Mouse (Mus musculus): Measurements from ENCODE around the gene Tbc1d9.
A peak's percentile ranks its signal among the peaks of the same experiment; 100 is the strongest.

Gene Tbc1d9

DNA sequence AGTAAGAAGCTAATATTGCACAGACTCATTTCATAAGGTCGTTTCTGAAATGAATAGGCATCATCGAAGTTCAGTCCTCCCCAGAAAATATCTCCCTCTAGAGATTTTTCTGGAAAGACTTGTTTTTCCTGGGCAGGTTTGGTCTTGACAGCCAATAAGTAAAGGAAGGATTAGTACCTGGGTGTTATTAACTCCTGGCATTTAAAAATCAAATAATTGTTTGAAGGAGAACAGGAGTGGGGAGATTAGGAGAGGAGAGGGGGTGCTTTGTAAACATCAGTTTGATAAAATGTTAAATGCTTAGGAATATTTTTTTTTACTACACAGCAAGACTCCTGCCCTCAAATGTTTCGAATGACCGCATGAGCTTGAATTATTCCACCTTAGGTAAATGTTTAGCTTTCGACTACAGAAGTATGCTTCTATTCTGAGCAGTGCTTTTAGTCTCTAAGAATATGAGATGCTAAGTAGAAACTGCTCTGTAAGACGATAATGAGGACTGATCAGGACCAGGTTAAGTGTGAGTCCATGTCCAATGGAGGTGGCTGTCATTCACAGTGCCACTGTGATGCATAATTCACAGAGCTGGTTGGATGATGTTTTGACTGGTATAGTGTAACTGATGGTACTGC lies 16.8 kb downstream of the Tbc1d9 start:
- DNase-seq = no peak

GRCm38 (mm10) chr8:83182784-83183183 lies 17.6 kb downstream of the Tbc1d9 start:
- no peak for DNase-seq

DNA sequence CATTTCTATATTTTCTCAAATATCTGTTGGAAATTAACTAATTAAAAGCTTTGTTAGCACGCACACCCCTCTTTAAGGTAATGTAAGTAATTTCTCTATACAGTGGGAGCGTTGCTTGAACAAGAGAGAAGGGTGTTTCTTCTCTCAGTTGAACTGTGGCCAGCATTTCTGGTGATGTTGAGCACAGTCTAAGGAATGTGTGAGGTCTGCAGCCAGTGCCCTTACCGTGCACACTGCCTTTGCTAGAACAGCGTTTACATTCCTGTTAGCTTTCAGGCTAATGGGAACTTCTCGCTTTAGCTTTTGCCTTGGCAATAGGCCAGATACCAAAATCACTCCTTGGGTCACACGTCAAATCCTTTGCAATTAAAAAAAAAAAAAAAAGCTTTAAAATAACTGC lies 21.2 kb downstream of the Tbc1d9 start:
- no peak for DNase-seq

DNA sequence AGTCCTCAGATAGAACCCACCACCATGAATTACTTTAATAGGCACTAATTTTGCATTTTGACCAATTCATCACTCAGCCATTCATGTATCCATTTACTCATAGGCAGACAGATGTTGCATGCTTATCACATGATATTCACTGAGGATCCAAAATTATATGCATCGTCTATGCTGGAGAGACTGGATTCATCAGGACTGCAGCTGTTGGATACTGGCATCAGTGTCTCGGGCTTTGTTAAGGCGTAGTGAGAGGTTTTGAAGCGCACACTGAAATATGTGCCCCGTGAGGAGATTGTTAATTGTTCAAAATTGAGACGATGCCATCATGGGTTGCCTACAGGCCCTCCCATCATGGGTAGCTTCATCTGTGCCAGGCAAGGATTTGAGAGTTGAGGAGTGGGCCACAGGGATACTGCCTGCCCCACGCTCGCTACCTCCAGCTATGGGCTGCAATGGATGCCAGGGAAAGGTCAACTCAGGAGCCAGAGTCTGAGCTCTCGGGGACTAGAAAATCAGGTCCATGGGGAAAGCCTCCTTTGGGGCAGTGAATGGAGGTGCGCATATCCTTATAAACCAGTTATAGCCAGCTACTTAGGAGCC lies 22.3 kb downstream of the Tbc1d9 start:
- no peak for DNase-seq

DNA sequence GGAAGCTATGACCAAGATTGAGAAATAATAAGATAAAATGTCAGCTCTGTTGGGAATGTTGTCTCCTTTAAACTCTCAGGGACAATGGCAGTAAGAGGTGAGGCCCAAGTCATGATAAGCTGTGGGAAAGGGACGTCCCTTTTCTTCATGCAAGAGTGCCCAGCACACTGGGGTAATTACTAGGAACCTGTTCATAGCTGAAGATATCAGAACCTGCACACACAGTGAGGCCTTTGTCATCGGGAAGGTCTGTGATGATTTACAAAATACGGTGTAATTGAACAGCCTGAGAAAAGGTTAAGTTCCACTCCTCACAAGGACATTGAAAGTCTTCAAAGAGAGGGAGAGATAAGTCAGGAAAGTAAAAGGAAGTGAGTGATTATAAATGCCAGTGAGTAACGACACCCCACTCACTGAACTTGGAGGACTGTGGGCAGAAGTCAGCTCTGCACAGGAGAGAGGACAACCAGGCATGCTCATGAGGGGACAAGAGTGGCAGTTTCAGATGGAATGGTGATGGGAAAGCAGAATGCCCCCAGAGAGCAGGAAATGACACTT lies 24.5 kb downstream of the Tbc1d9 start:
- no peak for DNase-seq

DNA sequence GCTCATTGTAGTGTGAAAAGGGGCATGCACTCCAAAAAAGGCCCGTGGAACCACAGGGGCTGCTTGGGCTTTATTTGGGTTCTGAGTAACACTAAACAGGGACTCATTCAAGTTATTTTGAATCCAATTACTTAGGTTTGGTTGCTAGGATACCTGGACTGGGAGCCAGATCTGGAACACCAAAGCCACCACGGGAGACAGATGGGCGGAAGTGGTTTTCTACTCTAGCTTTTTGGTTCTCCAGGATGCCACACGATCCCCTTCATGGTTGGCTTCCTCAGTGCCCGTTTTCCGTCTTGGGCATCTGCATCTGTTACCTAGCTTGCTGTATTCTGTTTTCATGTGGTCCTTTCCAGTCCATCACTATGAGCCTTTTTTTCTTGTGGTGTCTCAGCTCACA lies 30.9 kb downstream of the Tbc1d9 start:
- DNase-seq = no peak

DNA sequence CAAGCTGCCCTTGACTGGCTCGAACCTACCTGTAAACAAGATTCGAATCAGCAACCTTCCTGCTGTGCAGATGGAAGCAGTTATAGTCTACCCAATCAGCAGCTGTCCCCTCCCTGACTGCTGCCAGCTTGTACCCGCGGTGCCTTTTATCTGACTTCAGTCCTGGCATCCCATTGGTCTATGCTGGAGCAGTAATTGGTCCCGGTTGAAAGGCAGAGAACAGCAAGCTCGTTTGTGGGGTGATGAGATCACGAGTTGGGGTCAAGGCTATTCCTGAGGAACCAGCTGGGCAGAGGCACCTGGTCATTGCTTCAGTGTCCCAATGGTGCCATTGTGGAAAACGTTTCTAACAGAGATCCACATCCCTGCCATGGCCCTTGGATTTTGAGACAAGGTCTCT lies 34.6 kb downstream of the Tbc1d9 start:
- DNase-seq = no peak

DNA sequence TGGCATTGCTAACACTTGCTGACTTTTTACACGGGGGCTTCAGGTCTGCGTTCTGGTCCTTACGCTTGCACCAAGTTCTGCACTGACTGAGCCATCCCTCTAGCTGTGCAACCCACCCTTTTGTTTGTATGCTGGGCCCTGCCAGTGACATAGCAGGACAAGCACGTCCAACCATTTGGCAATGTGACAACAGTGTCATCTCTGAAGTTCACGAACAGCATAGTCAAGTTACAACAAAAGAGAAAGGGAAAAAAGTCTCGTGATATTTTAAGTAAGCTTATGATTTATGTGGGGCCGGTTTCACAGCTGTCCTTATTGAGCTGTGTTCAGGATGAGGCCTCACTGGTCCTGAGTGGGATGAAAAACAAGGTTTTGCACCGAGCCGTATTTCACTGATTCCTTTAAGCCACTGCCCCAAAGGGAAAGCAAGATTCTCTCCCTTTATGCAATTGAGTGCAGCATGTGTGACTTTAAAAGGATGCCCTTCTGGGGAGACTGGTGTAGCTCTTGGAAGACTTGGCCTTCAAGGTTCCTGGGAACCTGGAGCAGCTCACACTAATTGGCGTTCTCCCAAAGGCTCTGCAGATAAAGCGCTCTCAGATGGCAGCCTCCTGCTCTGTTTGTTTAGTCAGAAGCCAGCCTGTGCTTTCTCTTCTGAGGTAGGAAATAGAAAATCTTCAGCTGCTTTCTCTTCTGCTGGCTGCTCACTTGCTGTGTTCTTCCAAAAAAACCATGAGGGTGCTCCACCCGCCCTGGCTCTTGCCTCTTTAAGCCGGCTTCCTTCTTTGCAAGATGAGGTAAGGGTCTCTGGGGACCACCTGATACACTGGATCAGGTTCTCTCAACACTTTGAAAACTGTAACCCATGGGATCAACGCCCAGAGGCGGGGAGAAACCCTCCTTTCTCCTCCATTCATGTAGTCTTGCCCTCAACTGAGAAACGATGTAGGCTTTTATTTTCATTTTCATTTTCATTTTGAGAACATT lies 35.3 kb downstream of the Tbc1d9 start:
- DNase-seq = no peak

GRCm38 (mm10) chr8:83202946-83203345 lies 37.8 kb downstream of the Tbc1d9 start:
- no peak for DNase-seq

DNA sequence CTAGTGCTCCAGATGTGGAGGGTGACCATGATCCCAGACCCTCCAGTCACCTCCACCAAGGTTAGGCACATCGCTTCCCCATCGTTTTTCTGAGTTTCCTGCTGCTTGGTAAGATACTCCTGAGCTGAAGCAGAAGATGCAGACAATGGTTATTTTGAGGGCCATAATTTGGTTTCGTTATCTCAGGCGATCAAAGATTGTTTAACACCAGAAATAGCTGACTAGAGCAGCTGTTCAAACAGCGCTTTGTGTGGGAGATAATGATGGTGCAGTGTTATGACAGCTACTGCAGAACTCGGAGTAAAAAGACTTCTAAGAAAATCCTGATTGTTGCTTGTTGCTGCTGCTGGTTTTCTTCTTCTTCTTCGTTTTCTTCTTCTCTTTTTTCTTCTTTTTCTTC lies 40.8 kb downstream of the Tbc1d9 start:
- no peak for DNase-seq

DNA sequence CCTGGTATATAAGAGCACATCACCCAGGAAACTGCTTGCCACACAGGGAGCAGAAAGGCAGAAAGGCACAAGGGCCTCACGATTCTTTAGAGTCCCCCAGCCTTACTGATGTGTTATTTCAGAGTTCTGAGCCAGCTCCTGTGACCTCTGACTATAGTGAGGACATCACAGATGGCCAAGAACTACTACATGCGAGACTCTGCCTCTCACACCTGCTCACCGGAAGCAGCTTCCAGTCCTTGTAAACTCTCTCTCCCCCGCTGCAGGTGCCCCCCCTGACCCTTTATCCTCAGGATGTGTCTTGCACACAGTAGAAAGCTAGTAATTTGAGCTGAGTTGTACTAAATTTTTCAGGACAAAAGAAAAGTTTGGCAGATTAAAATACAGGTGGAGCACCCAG lies 44.4 kb downstream of the Tbc1d9 start:
- no peak for DNase-seq

DNA sequence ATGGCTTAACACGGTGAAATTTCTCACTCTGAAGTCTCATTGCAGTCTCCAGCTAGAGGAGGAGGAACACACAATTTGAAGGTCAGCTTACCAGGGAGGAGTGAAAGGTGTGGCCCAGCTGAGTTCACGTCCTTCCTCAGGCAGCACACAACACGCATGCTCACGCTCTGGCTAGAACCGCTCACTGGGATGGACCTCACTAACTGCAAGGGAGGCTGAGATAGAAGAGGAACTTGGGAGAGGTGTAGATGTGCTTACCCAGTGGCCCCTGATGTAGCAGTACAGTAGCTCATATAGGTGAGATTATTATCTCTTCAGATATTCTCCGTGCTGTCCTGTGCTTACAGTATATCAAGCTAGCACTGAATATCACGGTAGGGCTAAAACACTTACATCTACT lies 45.5 kb downstream of the Tbc1d9 start:
- no peak for DNase-seq

- DNase-seq = no peak
These were observed 49.9 kb downstream of the Tbc1d9 start for GRCm38 (mm10) chr8:83215065-83215464.

DNA sequence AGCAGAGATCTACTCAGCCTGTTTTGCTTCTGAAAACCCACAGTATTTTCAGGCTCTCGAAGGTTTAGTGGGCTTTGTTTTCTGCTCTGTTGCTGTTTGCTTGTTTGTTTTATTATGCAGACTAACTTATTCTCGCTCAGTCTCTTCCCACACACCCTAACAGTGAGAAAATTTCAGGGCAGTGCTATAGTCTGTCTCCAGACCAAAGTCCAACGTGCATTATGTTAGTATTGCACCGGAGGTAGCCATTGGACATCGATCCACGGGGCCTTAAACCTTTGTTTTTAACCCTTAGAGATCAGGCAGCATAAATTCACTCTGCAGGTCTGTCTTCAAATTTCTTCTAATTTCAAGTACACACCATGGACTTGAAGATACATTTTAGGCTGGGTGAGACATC lies 51.4 kb downstream of the Tbc1d9 start:
- DNase-seq = no peak

DNA sequence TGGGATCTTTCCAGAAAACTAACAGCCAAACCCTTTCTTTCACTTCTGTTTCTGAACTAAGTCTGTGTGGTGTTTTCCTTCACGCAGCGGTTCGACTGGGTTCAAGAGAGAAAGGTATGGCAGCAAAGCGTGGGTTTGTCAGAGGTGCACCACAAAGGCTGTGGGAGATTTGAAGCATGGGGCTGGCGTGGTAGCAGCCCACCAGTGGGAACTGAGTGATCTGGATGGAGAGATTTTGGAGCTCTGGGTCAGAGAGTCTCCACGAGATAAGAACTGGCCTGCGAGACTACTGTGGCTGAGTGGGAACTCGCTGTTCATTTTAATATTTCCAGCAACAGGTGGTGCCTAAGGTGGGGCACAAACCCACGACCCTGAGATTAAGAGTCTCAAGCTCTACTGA lies 52.0 kb downstream of the Tbc1d9 start:
- no peak for DNase-seq

DNA sequence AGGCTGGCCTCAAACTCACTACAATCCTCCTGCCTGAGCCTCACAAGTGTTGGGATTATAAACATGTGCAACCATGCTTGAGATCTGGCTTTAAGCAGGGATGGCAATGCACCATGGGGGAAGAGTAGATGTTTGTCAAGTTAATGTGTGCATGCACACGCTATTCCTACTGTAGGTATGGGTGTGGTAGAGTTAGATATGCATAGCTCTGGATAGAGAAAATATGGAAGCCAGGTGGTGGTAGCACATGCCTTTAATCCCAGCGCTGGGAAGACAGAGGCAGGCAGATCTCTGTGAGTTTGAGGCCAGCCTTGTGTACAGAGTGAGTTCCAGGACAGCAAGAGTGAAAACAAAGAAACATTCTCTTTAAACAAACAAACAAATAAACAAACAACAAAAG lies 52.7 kb downstream of the Tbc1d9 start:
- DNase-seq = no peak

- no peak for DNase-seq
These were observed 54.2 kb downstream of the Tbc1d9 start for GRCm38 (mm10) chr8:83219392-83219791.

DNA sequence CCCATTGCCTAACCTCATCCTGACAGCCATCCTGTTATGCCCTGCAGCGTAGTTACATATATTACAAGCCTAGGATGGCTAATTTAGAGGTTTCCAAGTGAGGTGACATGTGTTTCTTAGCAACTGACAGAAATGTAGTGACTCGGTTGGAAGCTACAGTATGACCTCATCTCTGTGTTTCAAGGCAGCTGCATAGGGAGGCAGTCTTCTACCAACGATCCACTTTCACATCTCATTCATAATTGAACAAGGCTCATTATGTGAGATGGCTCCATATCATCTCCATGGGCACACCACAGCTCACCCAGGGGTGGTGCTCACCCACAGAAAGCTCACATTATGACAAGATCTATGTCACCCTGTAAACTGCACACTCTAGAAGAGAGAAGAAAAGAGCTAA lies 55.6 kb downstream of the Tbc1d9 start:
- DNase-seq = peak; percentile 71

DNA sequence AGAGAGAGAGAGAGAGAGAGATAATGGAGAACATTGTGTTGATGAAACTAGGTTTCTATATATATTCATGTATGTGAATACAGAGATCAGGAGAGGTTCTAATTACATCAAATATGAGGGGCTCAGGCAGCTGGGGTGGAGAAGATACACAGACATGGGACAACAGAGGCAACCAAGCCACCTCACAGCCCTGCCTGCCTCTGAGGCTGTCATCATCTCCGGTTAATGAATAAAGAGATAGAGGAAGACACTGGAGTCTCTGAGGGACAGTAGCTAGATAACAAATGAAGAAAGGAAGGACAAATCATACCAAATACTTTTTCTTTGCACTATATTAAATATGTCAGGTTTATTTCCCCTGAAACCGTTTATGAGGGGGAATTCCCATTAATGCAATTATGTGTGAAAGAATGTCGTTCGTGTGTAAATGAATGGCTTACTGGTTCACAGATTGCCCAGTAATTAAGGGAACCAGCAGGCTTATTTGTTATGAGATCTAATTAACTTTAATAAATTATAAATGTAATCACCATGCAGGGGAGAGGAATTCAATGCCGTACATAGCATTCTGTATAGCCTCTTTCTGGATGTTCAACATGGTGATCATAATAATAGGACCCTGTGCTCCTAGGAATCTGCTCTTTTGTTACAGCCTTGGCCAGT lies 59.7 kb downstream of the Tbc1d9 start:
- DNase-seq = peak; percentile 82

- no peak for DNase-seq
These were observed 60.4 kb downstream of the Tbc1d9 start for GRCm38 (mm10) chr8:83225598-83225997.

DNA sequence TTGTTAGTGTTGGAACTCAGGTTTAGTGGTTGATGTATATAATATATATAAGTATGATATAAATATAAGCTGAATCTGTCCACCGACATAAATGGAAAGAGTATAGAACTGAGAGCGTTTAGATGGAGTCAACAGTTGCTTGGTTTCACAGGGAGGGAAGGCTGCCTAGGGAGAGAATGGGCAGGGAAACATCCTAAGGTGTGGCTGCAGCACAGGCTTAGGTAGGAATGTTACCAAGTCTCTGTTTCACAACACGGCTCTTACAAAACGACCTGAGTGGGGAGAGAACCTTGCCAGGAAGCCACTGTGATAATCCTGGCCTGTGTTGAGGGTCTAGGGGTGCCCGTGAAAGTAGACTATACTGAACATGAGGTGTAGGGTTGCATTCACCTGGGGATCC lies 62.2 kb downstream of the Tbc1d9 start:
- no peak for DNase-seq

DNA sequence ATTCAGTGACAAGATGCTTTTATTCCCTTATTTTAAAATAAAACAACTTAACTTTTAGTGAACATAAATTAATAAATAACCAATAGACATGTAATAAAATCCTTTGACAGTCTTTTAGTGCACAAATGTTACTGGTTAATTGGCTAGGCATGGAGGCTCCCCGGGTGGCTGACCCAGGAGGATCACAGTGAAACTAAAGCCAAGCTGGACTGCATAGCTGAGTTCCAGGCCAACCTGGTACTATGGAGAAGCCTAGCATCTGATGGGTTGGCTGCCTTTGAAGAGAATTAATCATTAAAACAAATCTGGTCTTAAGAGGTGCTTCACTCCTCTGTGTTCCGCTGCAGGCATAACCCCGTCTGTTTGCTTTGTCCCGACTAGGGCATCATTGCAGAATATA lies 67.9 kb downstream of the Tbc1d9 start:
- no peak for DNase-seq

GRCm38 (mm10) chr8:83239341-83239740 lies 74.2 kb downstream of the Tbc1d9 start:
- DNase-seq = no peak

All from retina, postnatal 1 day (tissue).